Mouse (Mus musculus): ENCODE measurements around the gene Daw1.

Gene Daw1

GRCm38 (mm10) chr1:83187154-83187553 is 27.6 kb downstream of the Daw1 start:
- peak; percentile 63 for DNase-seq (ENCODE audit: low read depth, low spot score)

GRCm38 (mm10) chr1:83209981-83210380 is 50.4 kb downstream of the Daw1 start:
- DNase-seq (ENCODE audit: low read depth, low spot score) = no peak

- no peak for DNase-seq (ENCODE audit: low read depth, low spot score)
Observed at GRCm38 (mm10) chr1:83218260-83218659, 58.7 kb downstream of the Daw1 start.

GRCm38 (mm10) chr1:83223072-83223471 is 63.5 kb downstream of the Daw1 start:
- DNase-seq (ENCODE audit: low read depth, low spot score) = no peak

- DNase-seq (ENCODE audit: low read depth, low spot score) = no peak
Observed at GRCm38 (mm10) chr1:83224423-83224960, 64.9 kb downstream of the Daw1 start.

- DNase-seq (ENCODE audit: low read depth, low spot score) = no peak
Observed at GRCm38 (mm10) chr1:83227946-83228345, 68.4 kb downstream of the Daw1 start.

- no peak for DNase-seq (ENCODE audit: low read depth, low spot score)
Observed at GRCm38 (mm10) chr1:83248235-83248746, 88.7 kb downstream of the Daw1 start.

- DNase-seq (ENCODE audit: low read depth, low spot score) = no peak
Observed at GRCm38 (mm10) chr1:83251746-83252145, 92.2 kb downstream of the Daw1 start.
